Mouse (Mus musculus): ENCODE data around the gene Olfr154. TPM values are rescaled to one million over a fixed set of nuclear protein-coding genes. Genes with fewer than 3 reads are reported as not detected.
"Not testable (repeated sequence)": the region's sequence is repeated elsewhere in the genome, so short reads cannot be mapped to it uniquely, and the experiment has no call there.

Gene Olfr154
- not detected for total RNA-seq (2021)
- long read RNA-seq, experiment 1 = 0 reads
- long read RNA-seq, experiment 2 = 0 reads

DNA sequence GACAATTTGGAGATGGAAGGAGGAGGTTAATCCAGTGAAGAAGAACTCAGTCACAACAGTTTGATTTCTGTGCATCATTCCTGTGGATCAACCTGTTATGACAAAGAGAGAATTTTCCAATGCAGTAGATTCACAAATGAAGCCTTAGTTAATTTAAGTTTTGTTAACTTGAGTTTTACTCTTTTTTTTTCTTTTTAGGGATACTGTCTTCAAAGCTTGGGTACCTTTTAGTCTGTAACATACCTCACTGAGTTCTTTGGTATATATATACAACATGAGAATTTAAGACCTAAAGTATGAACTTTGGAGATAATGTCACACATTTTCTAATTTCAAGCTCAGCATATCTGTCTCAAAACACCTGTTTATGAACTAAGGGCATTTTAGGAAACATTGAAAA is at the start of gene Olfr154:
Olfr154 (minus strand) TSS at position 101 of the 400 bp plus-strand sequence.
- DNase-seq = not testable (repeated sequence)

DNA sequence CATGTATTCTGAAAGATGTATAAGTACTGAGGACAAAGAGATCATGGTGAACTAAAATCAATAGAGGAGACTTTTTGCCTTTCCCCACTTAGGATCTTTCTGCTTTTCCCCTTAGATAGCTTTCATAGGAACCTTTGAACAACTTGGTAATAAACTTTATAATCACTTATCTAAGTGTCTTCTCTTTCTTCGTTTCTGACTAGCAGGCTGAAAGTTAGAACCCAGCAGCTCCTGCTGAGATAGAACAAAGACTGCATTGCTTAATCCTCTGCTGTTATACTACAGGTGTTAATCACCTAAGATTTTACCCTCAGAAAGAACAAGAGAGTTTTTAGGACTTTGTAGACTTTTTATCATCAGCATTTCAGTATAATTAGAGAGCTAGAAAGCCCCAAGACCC is 46.9 kb upstream of the Olfr154 start:
- no peak for DNase-seq

DNA sequence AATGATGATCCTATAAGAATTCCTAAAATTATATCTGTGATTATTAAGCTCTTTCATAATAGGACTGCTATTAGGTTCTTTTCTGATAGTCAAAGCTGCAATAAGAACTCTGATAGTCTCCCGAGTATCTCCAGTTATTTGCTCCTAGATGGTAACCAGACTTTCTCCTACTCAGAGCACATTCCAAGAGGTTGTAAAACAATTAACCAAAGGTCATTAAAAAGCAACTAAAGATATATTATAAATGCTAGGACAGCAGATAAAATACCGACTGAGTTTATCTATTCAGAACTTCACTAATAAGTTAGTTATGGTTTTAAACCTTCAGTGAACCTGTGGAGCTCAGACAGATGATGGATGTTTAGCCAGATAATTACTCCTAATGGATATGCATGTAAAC is 46.4 kb upstream of the Olfr154 start:
- not testable (repeated sequence) for DNase-seq

DNA sequence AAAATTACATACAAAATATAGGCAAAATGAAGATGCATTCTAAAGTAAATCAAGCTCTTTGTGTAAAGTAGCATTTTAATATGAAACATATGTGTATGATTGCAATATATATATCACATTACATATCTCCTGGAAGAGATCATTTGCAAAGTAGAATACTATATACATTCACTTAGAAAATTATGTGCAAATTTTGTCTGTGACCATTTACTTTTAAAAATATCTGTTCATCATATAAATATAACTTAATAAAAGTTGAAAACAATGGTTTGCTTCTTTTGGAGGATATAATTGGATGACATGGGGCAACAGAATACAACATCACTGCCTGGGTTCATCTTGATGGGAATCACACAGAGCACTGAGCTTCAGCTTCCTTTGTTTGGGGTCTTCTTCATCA is 24.9 kb upstream of the Olfr154 start, which contains the start of gene Olfr1008:
Olfr1008 (plus strand) TSS at position 301 of the 400 bp plus-strand sequence.
- no peak for DNase-seq

DNA sequence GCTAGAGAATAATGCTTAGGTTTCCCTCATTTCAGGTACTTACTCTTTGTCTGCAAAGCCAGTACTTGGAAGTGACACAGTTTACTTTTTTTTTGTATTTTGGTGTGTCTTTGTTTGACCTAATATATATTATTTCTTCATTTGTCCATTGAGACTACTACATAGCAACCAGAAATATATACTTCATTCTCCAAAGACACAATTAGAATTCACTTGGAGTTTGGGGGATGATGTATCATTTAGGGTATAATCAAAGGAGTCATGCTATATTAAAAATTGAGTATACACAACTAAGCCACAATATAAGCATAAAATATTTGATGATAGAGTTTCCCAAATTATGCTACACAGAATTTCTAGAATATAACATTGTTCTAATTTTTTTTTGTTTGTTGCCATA is 14.4 kb upstream of the Olfr154 start, which contains the start of gene Olfr1006:
Olfr1006 (minus strand) TSS at position 101 of the 400 bp plus-strand sequence.
- DNase-seq = no peak

DNA sequence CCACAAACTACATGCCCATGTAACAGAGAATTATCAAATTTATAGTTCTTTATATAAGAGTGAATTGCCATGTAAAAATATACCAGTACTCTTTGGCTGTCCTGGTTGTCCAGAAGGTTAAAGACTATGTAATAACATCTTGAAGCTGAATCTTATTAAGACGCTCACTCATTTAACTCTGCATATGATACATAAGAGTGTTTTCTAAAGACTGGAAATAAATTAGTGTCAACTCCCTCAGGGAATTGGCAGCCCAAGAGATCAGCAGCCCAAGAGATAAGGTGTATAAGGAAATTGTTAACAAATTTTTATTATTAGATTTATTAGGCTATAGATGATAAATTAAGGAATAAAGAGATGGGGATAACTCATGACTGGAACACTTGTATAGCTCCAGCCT is 13.7 kb downstream of the Olfr154 start, which contains the start of gene Olfr1002:
Olfr1002 (minus strand) TSS at position 101 of the 400 bp plus-strand sequence.
- no peak for DNase-seq

Other genes starting within 250 kb of the Olfr154 start
- not detected for gene Olfr993, start 249.6 kb downstream of the Olfr154 start, total RNA-seq (2021)
- not detected for gene Olfr994, start 228.0 kb downstream of the Olfr154 start, total RNA-seq (2021)
- gene Olfr995, start 220.8 kb downstream of the Olfr154 start, total RNA-seq (2021) = not detected
- under 1 TPM; 0.15 to 0.24 TPM for gene 4833423E24Rik, start 145.4 kb downstream of the Olfr154 start, total RNA-seq (2021)
- gene Olfr996, start 85.2 kb downstream of the Olfr154 start, total RNA-seq (2021) = under 1 TPM in 1 of 2 experiments, not detected in 1; 0.36 TPM
- not detected for gene Olfr998, start 75.5 kb downstream of the Olfr154 start, total RNA-seq (2021)
- not detected for gene Olfr1000, start 52.6 kb downstream of the Olfr154 start, total RNA-seq (2021)
- not detected for gene Olfr1002, start 13.8 kb downstream of the Olfr154 start, total RNA-seq (2021)
- not detected for gene Olfr1006, start 14.3 kb upstream of the Olfr154 start, total RNA-seq (2021)
- gene Olfr1008, start 25.0 kb upstream of the Olfr154 start, total RNA-seq (2021) = not detected
- gene Olfr1009, start 51.0 kb upstream of the Olfr154 start, total RNA-seq (2021) = under 1 TPM in 1 of 2 experiments, not detected in 1; 0.24 TPM
- gene Olfr1012, start 98.3 kb upstream of the Olfr154 start, total RNA-seq (2021) = not detected
- under 1 TPM; 0.12 to 0.15 TPM for gene Olfr1013, start 102.6 kb upstream of the Olfr154 start, total RNA-seq (2021)
- not detected for gene Olfr1014, start 108.3 kb upstream of the Olfr154 start, total RNA-seq (2021)
- gene Olfr1015, start 117.6 kb upstream of the Olfr154 start, total RNA-seq (2021) = not detected
- not detected for gene Olfr1016, start 138.1 kb upstream of the Olfr154 start, total RNA-seq (2021)
- not detected for gene Olfr1018, start 154.0 kb upstream of the Olfr154 start, total RNA-seq (2021)
- not detected for gene Olfr1019, start 181.0 kb upstream of the Olfr154 start, total RNA-seq (2021)
- not detected for gene Olfr1020, start 182.6 kb upstream of the Olfr154 start, total RNA-seq (2021)
- gene Olfr1022, start 204.1 kb upstream of the Olfr154 start, total RNA-seq (2021) = not detected
- gene Olfr1023, start 221.2 kb upstream of the Olfr154 start, total RNA-seq (2021) = not detected
- not detected for gene Olfr1024, start 240.6 kb upstream of the Olfr154 start, total RNA-seq (2021)

Measured in adrenal gland, postnatal 10 days (tissue).